19 mouse cellular contexts compared by ENCODE assay signal in genomic region chr11:96347717-96348116, GRCm38 (mm10). TPM values are rescaled to one million over a fixed set of nuclear protein-coding genes. Genes with fewer than 3 reads are reported as not detected.
DNase-seq lines count a peak whose midpoint lies in the region; ATAC-seq and TF ChIP-seq lines count a peak whose summit lies in the region.
"Had no signal": no experiment of that assay in that cellular context is flagged by ENCODE, and none has a peak within 500 bp of the region (broad histone marks: within the 10 kb centered on the region; RNA-seq: fewer than 3 reads in every experiment).

No protein-coding gene starts in this region.

- H3K9ac ChIP-seq in heart, embryonic 13.5 days: no peak overlapping the region
- H3K9ac ChIP-seq in lung, postnatal 0 days (replicated peaks; ENCODE audit: low read depth): no peak overlapping the region
- H3K9ac ChIP-seq in intestine, embryonic 14.5 days (ENCODE audit: low read length): peak overlapping the region; percentile 42
- H3K9ac ChIP-seq in stomach, embryonic 16.5 days (ENCODE audit: low read length): peak overlapping the region; percentile 50; the same call in 1 of the 2 replicates
- no peak overlapping the region for H3K9ac ChIP-seq in midbrain, postnatal 0 days (replicated peaks; ENCODE audit: low read length, poor library complexity, severe bottlenecking)
- no peak overlapping the region for H3K9ac ChIP-seq in midbrain, embryonic 14.5 days (replicated peaks; ENCODE audit: low read length)
- H3K9ac ChIP-seq: embryonic facial prominence, embryonic 13.5 days had no signal

- ATAC-seq in heart, embryonic 13.5 days (ENCODE audit: extremely low read depth, insufficient number of reproducible peaks, low FRiP score, low TSS enrichment): no peak
- peak; percentile 14; the same call in 1 of the 2 replicates for ATAC-seq in lung, postnatal 0 days
- no peak for ATAC-seq in intestine, embryonic 14.5 days (replicated peaks; ENCODE audit: low FRiP score, low TSS enrichment, low read depth)
- ATAC-seq in stomach, embryonic 16.5 days (ENCODE audit: insufficient read depth, low FRiP score): no peak
- no peak for ATAC-seq in midbrain, postnatal 0 days (ENCODE audit: low FRiP score)
- ATAC-seq in midbrain, embryonic 14.5 days (ENCODE audit: low FRiP score, low TSS enrichment): no peak
- ATAC-seq: forebrain, embryonic 16.5 days had no signal

- peaks cover 39% of the 10 kb centered on the region for H3K4me1 ChIP-seq in heart, embryonic 13.5 days
- peaks cover 3% of the 10 kb centered on the region; the same call in 1 of the 2 replicates for H3K4me1 ChIP-seq in lung, postnatal 0 days (ENCODE audit: insufficient read depth, low read depth, low read length)
- peaks cover 73% of the 10 kb centered on the region for H3K4me1 ChIP-seq in intestine, embryonic 14.5 days (replicated peaks; ENCODE audit: control insufficient read depth, insufficient read depth, low read length)
- H3K4me1 ChIP-seq in stomach, embryonic 16.5 days (ENCODE audit: control insufficient read depth, insufficient read depth, low read length): peaks cover 57% of the 10 kb centered on the region
- H3K4me1 ChIP-seq in midbrain, postnatal 0 days (ENCODE audit: insufficient read depth, low read length): no peaks in the 10 kb centered on the region
- H3K4me1 ChIP-seq in midbrain, embryonic 14.5 days (ENCODE audit: control insufficient read depth, insufficient read depth, low read length): no peaks in the 10 kb centered on the region

- 28% methylated on average over 4 of the region's 4 CpGs for WGBS in heart, embryonic 13.5 days
- WGBS in lung, postnatal 0 days: 34% methylated on average over 4 of the region's 4 CpGs
- 22% methylated on average over 4 of the region's 4 CpGs for WGBS in intestine, embryonic 14.5 days
- WGBS in stomach, embryonic 16.5 days: 23% methylated on average over 4 of the region's 4 CpGs
- WGBS in midbrain, postnatal 0 days: 6% methylated on average over 4 of the region's 4 CpGs
- 8% methylated on average over 4 of the region's 4 CpGs for WGBS in midbrain, embryonic 14.5 days

- H3K27ac ChIP-seq in heart, embryonic 13.5 days (replicated peaks): peak overlapping the region; percentile 10
- peak overlapping the region; percentile 48; the same call in 1 of the 2 replicates for H3K27ac ChIP-seq in lung, postnatal 0 days (ENCODE audit: low read length)
- H3K27ac ChIP-seq in intestine, embryonic 14.5 days (ENCODE audit: low read depth): peak overlapping the region; percentile 99
- peak overlapping the region; percentile 90 for H3K27ac ChIP-seq in stomach, embryonic 16.5 days (ENCODE audit: low read length)
- no peak overlapping the region for H3K27ac ChIP-seq in midbrain, postnatal 0 days (ENCODE audit: low read depth, low read length)
- no peak overlapping the region for H3K27ac ChIP-seq in midbrain, embryonic 14.5 days (replicated peaks; ENCODE audit: low read depth, low read length)
- H3K27ac ChIP-seq: embryonic facial prominence, embryonic 13.5 days had no signal

- H3K9me3 ChIP-seq in heart, embryonic 13.5 days: no peaks in the 10 kb centered on the region
- H3K9me3 ChIP-seq in lung, postnatal 0 days (ENCODE audit: low read length): no peaks in the 10 kb centered on the region
- no peaks in the 10 kb centered on the region for H3K9me3 ChIP-seq in intestine, embryonic 14.5 days (ENCODE audit: control insufficient read depth, low read length)
- no peaks in the 10 kb centered on the region for H3K9me3 ChIP-seq in stomach, embryonic 16.5 days (replicated peaks; ENCODE audit: control insufficient read depth, low read length)
- no peaks in the 10 kb centered on the region for H3K9me3 ChIP-seq in midbrain, postnatal 0 days (ENCODE audit: low read length)
- H3K9me3 ChIP-seq in midbrain, embryonic 14.5 days (ENCODE audit: control insufficient read depth, low read length): no peaks in the 10 kb centered on the region
- H3K9me3 ChIP-seq: embryonic facial prominence, embryonic 13.5 days had no signal

- H3K36me3 ChIP-seq in heart, embryonic 13.5 days: no peaks in the 10 kb centered on the region
- H3K36me3 ChIP-seq in lung, postnatal 0 days (ENCODE audit: insufficient read depth, low read length): no peaks in the 10 kb centered on the region
- H3K36me3 ChIP-seq in intestine, embryonic 14.5 days (ENCODE audit: control insufficient read depth, insufficient read depth, low read length): peaks cover 9% of the 10 kb centered on the region; the same call in 1 of the 2 replicates
- H3K36me3 ChIP-seq in stomach, embryonic 16.5 days (ENCODE audit: control insufficient read depth, insufficient read depth, low read length): no peaks in the 10 kb centered on the region
- no peaks in the 10 kb centered on the region for H3K36me3 ChIP-seq in midbrain, postnatal 0 days (ENCODE audit: insufficient read depth, low read length)
- H3K36me3 ChIP-seq in midbrain, embryonic 14.5 days (ENCODE audit: control insufficient read depth, insufficient read depth, low read length): no peaks in the 10 kb centered on the region
- H3K36me3 ChIP-seq: embryonic facial prominence, embryonic 13.5 days had no signal

- no peak overlapping the region for H3K4me3 ChIP-seq in heart, embryonic 13.5 days
- no peak overlapping the region for H3K4me3 ChIP-seq in lung, postnatal 0 days (ENCODE audit: low read depth, low read length)
- H3K4me3 ChIP-seq in intestine, embryonic 14.5 days (ENCODE audit: low read depth, low read length): no peak overlapping the region
- peak overlapping the region; percentile 14 for H3K4me3 ChIP-seq in stomach, embryonic 16.5 days (replicated peaks; ENCODE audit: low read length)
- no peak overlapping the region for H3K4me3 ChIP-seq in midbrain, postnatal 0 days (ENCODE audit: low read depth, low read length)
- no peak overlapping the region for H3K4me3 ChIP-seq in midbrain, embryonic 14.5 days (replicated peaks; ENCODE audit: low read depth, low read length)
- H3K4me3 ChIP-seq: embryonic facial prominence, embryonic 13.5 days had no signal

- no peak for TF ChIP-seq CTCF in lung, postnatal 0 days (IDR thresholded peaks at IDR 0.05)
- no peak for TF ChIP-seq CTCF in midbrain, postnatal 0 days (IDR thresholded peaks at IDR 0.05)

- no peak for TF ChIP-seq EP300 in lung, postnatal 0 days (IDR thresholded peaks at IDR 0.05)

- no peak for DNase-seq in heart, adult 8-10 months (ENCODE audit: low spot score)
- DNase-seq in lung, postnatal 0 days (ENCODE audit: low spot score): no peak
- DNase-seq in lung, postnatal 36 days: no peak
- no peak for DNase-seq in intestine, embryonic 14.5 days (ENCODE audit: low spot score)
- no peak for DNase-seq in midbrain, postnatal 0 days (ENCODE audit: low spot score)
- no peak for DNase-seq in midbrain, embryonic 14.5 days
- DNase-seq: cerebellum, adult 9-11 months; gastrocnemius, postnatal 25 days; heart, postnatal 4 days; thymus, postnatal 4 days had no signal

- peaks cover 97% of the 10 kb centered on the region for H3K27me3 ChIP-seq in heart, embryonic 13.5 days (replicated peaks)
- H3K27me3 ChIP-seq in lung, postnatal 0 days (replicated peaks; ENCODE audit: insufficient read depth, low read length): peaks cover 24% of the 10 kb centered on the region; the same call in 1 of the 2 replicates
- H3K27me3 ChIP-seq in intestine, embryonic 14.5 days (replicated peaks; ENCODE audit: control insufficient read depth, insufficient read depth, low read length): no peaks in the 10 kb centered on the region
- H3K27me3 ChIP-seq in stomach, embryonic 16.5 days (ENCODE audit: control insufficient read depth, insufficient read depth, low read length): peaks cover 37% of the 10 kb centered on the region
- peaks cover 89% of the 10 kb centered on the region for H3K27me3 ChIP-seq in midbrain, postnatal 0 days (ENCODE audit: insufficient read depth, low read length)
- peaks cover 98% of the 10 kb centered on the region for H3K27me3 ChIP-seq in midbrain, embryonic 14.5 days (ENCODE audit: control insufficient read depth, insufficient read depth, low read length)

- peak overlapping the region; percentile 33; the same call in 1 of the 2 replicates for H3K4me2 ChIP-seq in heart, embryonic 13.5 days
- no peak overlapping the region; the same call in 1 of the 2 replicates for H3K4me2 ChIP-seq in lung, postnatal 0 days (replicated peaks; ENCODE audit: low read depth, low read length)
- H3K4me2 ChIP-seq in intestine, embryonic 14.5 days (ENCODE audit: low read length): peak overlapping the region; percentile 46
- H3K4me2 ChIP-seq in stomach, embryonic 16.5 days (ENCODE audit: low read depth, low read length): peak overlapping the region; percentile 48
- H3K4me2 ChIP-seq in midbrain, postnatal 0 days (ENCODE audit: low read depth, low read length, poor library complexity, severe bottlenecking): no peak overlapping the region
- no peak overlapping the region for H3K4me2 ChIP-seq in midbrain, embryonic 14.5 days (ENCODE audit: low read length)
- H3K4me2 ChIP-seq: embryonic facial prominence, embryonic 13.5 days had no signal

RNA-seq across cellular contexts. Expression of gene Hoxb2, which starts 2.6 kb away (rescaled TPM):
- 3.6 and 5.9 TPM in 2 replicates for polyA plus RNA-seq in heart, embryonic 13.5 days (2015; fragmentation: Nextera tagmentation; extraction: Ambion mirVana)
- under 1 TPM; 0.38 to 0.80 (median 0.64) TPM for total RNA-seq in heart, adult 8-10 months (2022)
- polyA plus RNA-seq in lung, postnatal 0 days (2015; fragmentation: Nextera tagmentation; extraction: Ambion mirVana): 16.5 and 16.9 TPM in 2 replicates
- polyA plus RNA-seq in intestine, embryonic 14.5 days (2014; fragmentation: Nextera tagmentation; extraction: Ambion mirVana): 22.9 and 27.9 TPM in 2 replicates
- 9.1 and 11.5 TPM in 2 replicates for polyA plus RNA-seq in stomach, embryonic 16.5 days (2015; fragmentation: Nextera tagmentation; extraction: Ambion mirVana)
- total RNA-seq in midbrain, postnatal 0 days (2014; rRNA removed): 0.52 and 1.2 TPM in 2 replicates
- polyA plus RNA-seq in midbrain, postnatal 0 days (2015; fragmentation: Nextera tagmentation; extraction: Ambion mirVana): not detected in 2 replicates
- polyA plus RNA-seq in midbrain, embryonic 14.5 days (2014; fragmentation: Nextera tagmentation; extraction: Ambion mirVana): 0.17 TPM in 1 of 2 replicates, not detected in the other
- total RNA-seq: left cerebral cortex, postnatal 14 days; MEL had no signal
- polyA plus RNA-seq: C2C12; forebrain, embryonic 16.5 days had no signal

RNA-seq across cellular contexts. Expression of gene Hoxb1, which starts 17.8 kb away (rescaled TPM):
- polyA plus RNA-seq in heart, embryonic 13.5 days (2015; fragmentation: Nextera tagmentation; extraction: Ambion mirVana): 0.17 and 0.18 TPM in 2 replicates
- not detected for total RNA-seq in heart, adult 8-10 months (2022)
- not detected in 2 replicates for polyA plus RNA-seq in lung, postnatal 0 days (2015; fragmentation: Nextera tagmentation; extraction: Ambion mirVana)
- polyA plus RNA-seq in intestine, embryonic 14.5 days (2014; fragmentation: Nextera tagmentation; extraction: Ambion mirVana): 0.36 and 0.42 TPM in 2 replicates
- 0.24 TPM in 1 of 2 replicates, not detected in the other for polyA plus RNA-seq in stomach, embryonic 16.5 days (2015; fragmentation: Nextera tagmentation; extraction: Ambion mirVana)
- not detected in 2 replicates for total RNA-seq in midbrain, postnatal 0 days (2014; rRNA removed)
- polyA plus RNA-seq in midbrain, postnatal 0 days (2015; fragmentation: Nextera tagmentation; extraction: Ambion mirVana): not detected in 2 replicates
- polyA plus RNA-seq in midbrain, embryonic 14.5 days (2014; fragmentation: Nextera tagmentation; extraction: Ambion mirVana): not detected in 2 replicates
- total RNA-seq: gastrocnemius, postnatal 25 days; heart, postnatal 4 days; left cerebral cortex, postnatal 14 days; MEL had no signal
- polyA plus RNA-seq: C2C12; embryonic facial prominence, embryonic 13.5 days; forebrain, embryonic 16.5 days; liver, embryonic 16.5 days; spleen, adult 2 months had no signal

RNA-seq across cellular contexts. Expression of gene Hoxb3, which starts 24.6 kb away (rescaled TPM):
- 0.31 and 1.1 TPM in 2 replicates for polyA plus RNA-seq in heart, embryonic 13.5 days (2015; fragmentation: Nextera tagmentation; extraction: Ambion mirVana)
- total RNA-seq in heart, adult 8-10 months (2022): under 1 TPM; 0.25 to 0.37 (median 0.30) TPM
- polyA plus RNA-seq in lung, postnatal 0 days (2015; fragmentation: Nextera tagmentation; extraction: Ambion mirVana): 1.5 and 2.2 TPM in 2 replicates
- 3.7 and 4.9 TPM in 2 replicates for polyA plus RNA-seq in intestine, embryonic 14.5 days (2014; fragmentation: Nextera tagmentation; extraction: Ambion mirVana)
- polyA plus RNA-seq in stomach, embryonic 16.5 days (2015; fragmentation: Nextera tagmentation; extraction: Ambion mirVana): 0.99 and 1.5 TPM in 2 replicates
- total RNA-seq in midbrain, postnatal 0 days (2014; rRNA removed): 0.94 and 9.2 TPM in 2 replicates
- not detected in 2 replicates for polyA plus RNA-seq in midbrain, postnatal 0 days (2015; fragmentation: Nextera tagmentation; extraction: Ambion mirVana)
- not detected in 2 replicates for polyA plus RNA-seq in midbrain, embryonic 14.5 days (2014; fragmentation: Nextera tagmentation; extraction: Ambion mirVana)
- total RNA-seq: left cerebral cortex, postnatal 14 days; MEL had no signal
- polyA plus RNA-seq: C2C12; embryonic facial prominence, embryonic 13.5 days; forebrain, embryonic 16.5 days had no signal

RNA-seq across cellular contexts. Expression of gene Hoxb4, which starts 29.6 kb away (rescaled TPM):
- polyA plus RNA-seq in heart, embryonic 13.5 days (2015; fragmentation: Nextera tagmentation; extraction: Ambion mirVana): 0.43 and 0.59 TPM in 2 replicates
- under 1 TPM; 0.35 to 0.63 (median 0.53) TPM for total RNA-seq in heart, adult 8-10 months (2022)
- 2.6 and 3.0 TPM in 2 replicates for polyA plus RNA-seq in lung, postnatal 0 days (2015; fragmentation: Nextera tagmentation; extraction: Ambion mirVana)
- 3.5 and 3.8 TPM in 2 replicates for polyA plus RNA-seq in intestine, embryonic 14.5 days (2014; fragmentation: Nextera tagmentation; extraction: Ambion mirVana)
- 2.2 and 2.7 TPM in 2 replicates for polyA plus RNA-seq in stomach, embryonic 16.5 days (2015; fragmentation: Nextera tagmentation; extraction: Ambion mirVana)
- 0.09 and 0.66 TPM in 2 replicates for total RNA-seq in midbrain, postnatal 0 days (2014; rRNA removed)
- polyA plus RNA-seq in midbrain, postnatal 0 days (2015; fragmentation: Nextera tagmentation; extraction: Ambion mirVana): not detected in 2 replicates
- not detected in 2 replicates for polyA plus RNA-seq in midbrain, embryonic 14.5 days (2014; fragmentation: Nextera tagmentation; extraction: Ambion mirVana)
- total RNA-seq: left cerebral cortex, postnatal 14 days; MEL had no signal
- polyA plus RNA-seq: forebrain, embryonic 16.5 days had no signal

RNA-seq across cellular contexts. Expression of gene Hoxb5, which starts 44.6 kb away (rescaled TPM):
- polyA plus RNA-seq in heart, embryonic 13.5 days (2015; fragmentation: Nextera tagmentation; extraction: Ambion mirVana): 3.8 and 5.5 TPM in 2 replicates
- total RNA-seq in heart, adult 8-10 months (2022): under 1 TPM in 1 of 4 experiments, not detected in 3; 0.11 TPM
- polyA plus RNA-seq in lung, postnatal 0 days (2015; fragmentation: Nextera tagmentation; extraction: Ambion mirVana): 16.8 and 17.3 TPM in 2 replicates
- polyA plus RNA-seq in intestine, embryonic 14.5 days (2014; fragmentation: Nextera tagmentation; extraction: Ambion mirVana): 49.6 and 51.6 TPM in 2 replicates
- polyA plus RNA-seq in stomach, embryonic 16.5 days (2015; fragmentation: Nextera tagmentation; extraction: Ambion mirVana): 13.8 TPM in 2 replicates
- 1.5 TPM in 1 of 2 replicates, not detected in the other for total RNA-seq in midbrain, postnatal 0 days (2014; rRNA removed)
- not detected in 2 replicates for polyA plus RNA-seq in midbrain, postnatal 0 days (2015; fragmentation: Nextera tagmentation; extraction: Ambion mirVana)
- polyA plus RNA-seq in midbrain, embryonic 14.5 days (2014; fragmentation: Nextera tagmentation; extraction: Ambion mirVana): not detected in 2 replicates
- total RNA-seq: left cerebral cortex, postnatal 14 days; MEL had no signal
- polyA plus RNA-seq: C2C12; forebrain, embryonic 16.5 days had no signal

Comparison
In these comparisons a context has a peak if more than half of its experiments do, and no peak if none do; other contexts are left out.
1. H3K27ac ChIP-seq: peak in heart, embryonic 13.5 days (single experiment), lung, postnatal 0 days (single experiment), intestine, embryonic 14.5 days (single experiment) and stomach, embryonic 16.5 days (single experiment); none in midbrain, postnatal 0 days (single experiment) and midbrain, embryonic 14.5 days (single experiment).
2. H3K4me2 ChIP-seq: peak in heart, embryonic 13.5 days (single experiment), intestine, embryonic 14.5 days (single experiment) and stomach, embryonic 16.5 days (single experiment); none in lung, postnatal 0 days (single experiment), midbrain, postnatal 0 days (single experiment) and midbrain, embryonic 14.5 days (single experiment).
3. H3K9ac ChIP-seq: peak in intestine, embryonic 14.5 days (single experiment) and stomach, embryonic 16.5 days (single experiment); none in heart, embryonic 13.5 days (single experiment), lung, postnatal 0 days (single experiment), midbrain, postnatal 0 days (single experiment) and midbrain, embryonic 14.5 days (single experiment).